Mouse (Mus musculus) cerebellum, adult 11 months (tissue): ENCODE measurements around the gene Sp6.

Experiments used
- DNase-seq: peaks from one replicate; pipeline ENCODE4 v3.0.0; 2022

The Sp6 gene

GRCm38 (mm10) chr11:97013121-97013670 is at the start of gene Sp6:
Gene Sp6 (plus strand): TSS chr11:97013394.
- no peak for DNase-seq

GRCm38 (mm10) chr11:96963580-96963979 is 49.6 kb upstream of the Sp6 start:
- DNase-seq, result peak; percentile 87

GRCm38 (mm10) chr11:96966172-96966571 is 47.0 kb upstream of the Sp6 start:
- DNase-seq, result no peak

GRCm38 (mm10) chr11:96966914-96967543 is 46.2 kb upstream of the Sp6 start:
- DNase-seq, result no peak

- DNase-seq, result no peak
Measured at GRCm38 (mm10) chr11:96967544-96968269, 45.5 kb upstream of the Sp6 start.

GRCm38 (mm10) chr11:96968476-96968875 is 44.7 kb upstream of the Sp6 start:
- DNase-seq, result no peak

- DNase-seq, result no peak
Measured at GRCm38 (mm10) chr11:96969280-96969722, 43.9 kb upstream of the Sp6 start.

GRCm38 (mm10) chr11:96969746-96970145 is 43.4 kb upstream of the Sp6 start:
- peak; percentile 71 for DNase-seq

GRCm38 (mm10) chr11:96970341-96970740 is 42.9 kb upstream of the Sp6 start:
- DNase-seq, result no peak

- no peak for DNase-seq
Measured at GRCm38 (mm10) chr11:96972906-96973305, 40.3 kb upstream of the Sp6 start.

GRCm38 (mm10) chr11:96973426-96973964 is 39.7 kb upstream of the Sp6 start:
- DNase-seq, result peak; percentile 58

GRCm38 (mm10) chr11:96974813-96975212 is 38.4 kb upstream of the Sp6 start:
- DNase-seq, result no peak

- no peak for DNase-seq
Measured at GRCm38 (mm10) chr11:96975511-96976378, 37.4 kb upstream of the Sp6 start.

GRCm38 (mm10) chr11:96976379-96976687 is 36.9 kb upstream of the Sp6 start:
- DNase-seq, result no peak

- DNase-seq, result peak; percentile 84
Measured at GRCm38 (mm10) chr11:96976911-96977591, 36.1 kb upstream of the Sp6 start.

GRCm38 (mm10) chr11:96977606-96978400 is 35.4 kb upstream of the Sp6 start:
- peak; percentile 99 for DNase-seq

GRCm38 (mm10) chr11:96978401-96979246 is 34.6 kb upstream of the Sp6 start:
- no peak for DNase-seq

- no peak for DNase-seq
Measured at GRCm38 (mm10) chr11:96979329-96979728, 33.9 kb upstream of the Sp6 start.

GRCm38 (mm10) chr11:96980021-96980420 is 33.2 kb upstream of the Sp6 start:
- no peak for DNase-seq

- no peak for DNase-seq
Measured at GRCm38 (mm10) chr11:96981461-96981860, 31.7 kb upstream of the Sp6 start.

GRCm38 (mm10) chr11:96982355-96982754 is 30.8 kb upstream of the Sp6 start:
- DNase-seq, result peak; percentile 84
